Mouse (Mus musculus) hindbrain, embryonic 11.5 days (tissue): Measurements from ENCODE around the gene Ammecr1. TPM values are rescaled to one million over a fixed set of nuclear protein-coding genes. Genes with fewer than 3 reads are reported as not detected.

Source experiments
- ATAC-seq: fragments of 200-750 bp; cut with Nextera tagmentation; 2 replicates; pipeline ENCODE4 v1.8.0; 2017; ENCODE audit warnings: mild to moderate bottlenecking, moderate TSS enrichment, moderate library complexity; ENCODE audit not compliant: low FRiP score
- DNase-seq: peaks from one replicate; pipeline ENCODE4 v3.0.0-alpha.2; 2015; ENCODE audit warnings: low spot score
- H3K27ac ChIP-seq: fragments of 300-500 bp; sonication (generic); 2 replicates; pipeline ENCODE4 v1.5.1; 2014; ENCODE audit warnings: mild to moderate bottlenecking, low read depth, low read length
- H3K27me3 ChIP-seq: fragments of 300-500 bp; sonication (generic); 2 replicates; pipeline ENCODE4 v1.6.1; 2014; ENCODE audit warnings: mild to moderate bottlenecking, low read length, moderate library complexity, mixed read lengths; ENCODE audit not compliant: control insufficient read depth, insufficient read depth
- H3K36me3 ChIP-seq: fragments of 300-500 bp; sonication (generic); 2 replicates; pipeline ENCODE4 v1.6.1; 2014; ENCODE audit warnings: mild to moderate bottlenecking, low read length, moderate library complexity, mixed read lengths; ENCODE audit not compliant: control insufficient read depth, insufficient read depth
- H3K4me1 ChIP-seq: fragments of 300-500 bp; sonication (generic); replicated peaks from 2 replicates; pipeline ENCODE4 v1.6.1; 2014; ENCODE audit warnings: low read length, mixed read lengths; ENCODE audit not compliant: control insufficient read depth, insufficient read depth
- H3K4me2 ChIP-seq: fragments of 300-500 bp; sonication (generic); replicated peaks from 2 replicates; pipeline ENCODE4 v1.6.1; 2014; ENCODE audit warnings: mild to moderate bottlenecking, low read depth, low read length
- H3K4me3 ChIP-seq: fragments of 300-500 bp; sonication (generic); 2 replicates; pipeline ENCODE4 v1.5.1; 2014; ENCODE audit warnings: low read depth, low read length
- H3K9ac ChIP-seq: fragments of 300-500 bp; sonication (generic); 2 replicates; pipeline ENCODE4 v1.6.1; 2014; ENCODE audit warnings: low read depth, low read length
- H3K9me3 ChIP-seq: fragments of 300-500 bp; sonication (generic); 2 replicates; pipeline ENCODE4 v1.6.1; 2016; ENCODE audit warnings: low read length; ENCODE audit not compliant: control insufficient read depth
- WGBS: fragments of 180-500 bp; shearing (Covaris S2); extraction: QIAGEN DNeasy Blood & Tissue Kit; methylation state at CpG from one replicate; pipeline ENCODE4 v1.1.7; 2014; 5-methylcytosine and 5-hydroxymethylcytosine counted together
- polyA plus RNA-seq: library from polyadenylated mRNA; unstranded; fragments of >200 nt; fragmentation: Nextera tagmentation; extraction: Ambion mirVana; gene quantifications from 2 replicates; pipeline ENCODE4 v1.2.1, GENCODE M21; 2014

Ammecr1 gene
- polyA plus RNA-seq, 1 experiment from 2014 or later: 15.0 TPM

GRCm38 (mm10) chrX:142983638-142984037 lies 17.1 kb upstream of the Ammecr1 start:
- H3K27me3 ChIP-seq: 0 out of 2 replicates have a peak, but pooled peaks cover 2% of the 10 kb centered on the region
- H3K9ac ChIP-seq: no peak overlapping the region
- DNase-seq (no peak), ATAC-seq (no peak)
- no peaks in the 10 kb centered on the region for H3K36me3 ChIP-seq
- no peaks in the 10 kb centered on the region for H3K9me3 ChIP-seq
- no peak overlapping the region for H3K27ac ChIP-seq
- no peak overlapping the region for H3K4me2 ChIP-seq
- no peaks in the 10 kb centered on the region for H3K4me1 ChIP-seq
- H3K4me3 ChIP-seq: no peak overlapping the region
- 70% methylated on average over 6 of the region's 6 CpGs for WGBS

GRCm38 (mm10) chrX:142981530-142982130 lies 15.1 kb upstream of the Ammecr1 start:
- Histone ChIP-seq H3K4me3 (no peak overlapping the region), H3K9ac (no peak overlapping the region), H3K4me2 (no peak overlapping the region), H3K27me3 (0 out of 2 replicates have a peak, but pooled peaks cover 2% of the 10 kb centered on the region), H3K36me3 (no peaks in the 10 kb centered on the region), H3K27ac (no peak overlapping the region), H3K9me3 (no peaks in the 10 kb centered on the region), H3K4me1 (no peaks in the 10 kb centered on the region)
- whole genome bisulfite sequencing: 94% methylated on average over 3 of the region's 3 CpGs
- no peak for DNase-seq
- no peak for ATAC-seq

GRCm38 (mm10) chrX:142980855-142981529 lies 14.5 kb upstream of the Ammecr1 start:
- Histone ChIP-seq H3K4me1 (no peaks in the 10 kb centered on the region), H3K36me3 (no peaks in the 10 kb centered on the region), H3K27me3 (0 out of 2 replicates have a peak, but pooled peaks cover 2% of the 10 kb centered on the region), H3K4me2 (no peak overlapping the region), H3K9ac (no peak overlapping the region), H3K9me3 (no peaks in the 10 kb centered on the region), H3K27ac (no peak overlapping the region), H3K4me3 (no peak overlapping the region)
- DNase-seq: no peak
- WGBS: 72% methylated on average over 2 of the region's 2 CpGs
- no peak for ATAC-seq

GRCm38 (mm10) chrX:142979224-142979623 lies 12.7 kb upstream of the Ammecr1 start:
- 0 out of 2 replicates have a peak, but pooled peaks cover 2% of the 10 kb centered on the region for H3K27me3 ChIP-seq
- 81% methylated on average over 4 of the region's 4 CpGs for WGBS
- DNase-seq (no peak), ATAC-seq (no peak)
- no peaks in the 10 kb centered on the region for H3K36me3 ChIP-seq
- H3K9me3 ChIP-seq: no peaks in the 10 kb centered on the region
- no peak overlapping the region for H3K4me3 ChIP-seq
- H3K4me2 ChIP-seq: no peak overlapping the region
- no peak overlapping the region for H3K27ac ChIP-seq
- H3K4me1 ChIP-seq: no peaks in the 10 kb centered on the region
- no peak overlapping the region for H3K9ac ChIP-seq

- no peak overlapping the region for H3K27ac ChIP-seq
- H3K4me3 ChIP-seq: no peak overlapping the region
- no peaks in the 10 kb centered on the region for H3K4me1 ChIP-seq
- H3K27me3 ChIP-seq: no peaks in the 10 kb centered on the region; the same call in 1 of the 2 replicates
- WGBS: 49% methylated on average over 7 of the region's 7 CpGs
- DNase-seq (peak; percentile 1), ATAC-seq (no peak)
- no peaks in the 10 kb centered on the region for H3K36me3 ChIP-seq
- H3K9me3 ChIP-seq: no peaks in the 10 kb centered on the region
- no peak overlapping the region for H3K9ac ChIP-seq
- H3K4me2 ChIP-seq: no peak overlapping the region
Measured at GRCm38 (mm10) chrX:142972443-142972970, 6.0 kb upstream of the Ammecr1 start.

- Histone ChIP-seq H3K27ac (no peak overlapping the region), H3K27me3 (peaks cover 3% of the 10 kb centered on the region), H3K4me1 (no peaks in the 10 kb centered on the region), H3K4me2 (no peak overlapping the region), H3K36me3 (no peaks in the 10 kb centered on the region), H3K9ac (no peak overlapping the region), H3K9me3 (no peaks in the 10 kb centered on the region), H3K4me3 (no peak overlapping the region)
- DNase-seq: no peak
- WGBS: 90% methylated on average over 3 of the region's 3 CpGs
- ATAC-seq: no peak
Measured at GRCm38 (mm10) chrX:142971759-142972158, 5.2 kb upstream of the Ammecr1 start.

- Histone ChIP-seq H3K4me3 (peak overlapping the region; percentile 61), H3K27ac (no peak overlapping the region), H3K9ac (0 out of 2 replicates have a peak overlapping the region, but pooled peaks have one; percentile 15), H3K4me1 (no peaks in the 10 kb centered on the region), H3K4me2 (no peak overlapping the region; the same call in 1 of the 2 replicates), H3K9me3 (no peaks in the 10 kb centered on the region), H3K36me3 (no peaks in the 10 kb centered on the region), H3K27me3 (peaks cover 3% of the 10 kb centered on the region)
- peak; percentile 25 for DNase-seq
- peak; percentile 25; the same call in 1 of the 2 replicates for ATAC-seq
- WGBS: 50% methylated on average over 7 of the region's 7 CpGs
Measured at GRCm38 (mm10) chrX:142967067-142967466, 539 bp upstream of the Ammecr1 start.

GRCm38 (mm10) chrX:142965236-142966007 lies 1.1 kb downstream of the Ammecr1 start:
- Histone ChIP-seq H3K4me1 (no peaks in the 10 kb centered on the region), H3K27me3 (peaks cover 3% of the 10 kb centered on the region), H3K4me2 (peak overlapping the region; percentile 55), H3K9ac (peak overlapping the region; percentile 79), H3K4me3 (peak overlapping the region; percentile 61), H3K9me3 (no peaks in the 10 kb centered on the region), H3K36me3 (no peaks in the 10 kb centered on the region), H3K27ac (no peak overlapping the region)
- DNase-seq: peak; percentile 23
- peak; percentile 28 for ATAC-seq
- 24% methylated on average over 20 of the region's 23 CpGs for WGBS
